Mouse (Mus musculus) thymus, adult 2 months (tissue): ENCODE measurements around the gene Napepld. TPM values are rescaled to one million over a fixed set of nuclear protein-coding genes. Genes with fewer than 3 reads are reported as not detected.

Experiments
- DNase-seq: peaks from one replicate; pipeline ENCODE4 v3.0.0; 2021
- H3K27ac ChIP-seq: fragments of 200-500 bp; 2 replicates; pipeline ENCODE4 v1.5.1; 2012; ENCODE audit warnings: low read length, control low read depth; ENCODE audit not compliant: control insufficient read depth, insufficient read depth
- H3K27me3 ChIP-seq: fragments of 200-500 bp; 2 replicates; pipeline ENCODE4 v1.6.1; 2012; ENCODE audit warnings: mild to moderate bottlenecking, low read length, moderate library complexity, mixed read lengths; ENCODE audit not compliant: control insufficient read depth, insufficient read depth
- H3K36me3 ChIP-seq: fragments of 200-500 bp; 2 replicates; pipeline ENCODE4 v1.6.1; 2012; ENCODE audit warnings: mild to moderate bottlenecking, low read length, moderate library complexity; ENCODE audit not compliant: control insufficient read depth, insufficient read depth
- H3K4me1 ChIP-seq: fragments of 200-500 bp; replicated peaks from 2 replicates; pipeline ENCODE4 v1.6.1; 2012; ENCODE audit warnings: low read length; ENCODE audit not compliant: control insufficient read depth, insufficient read depth
- H3K4me3 ChIP-seq: fragments of 200-500 bp; 2 replicates; pipeline ENCODE4 v1.5.1; 2012; ENCODE audit warnings: mild to moderate bottlenecking, low read length, control low read depth, moderate library complexity; ENCODE audit not compliant: control insufficient read depth, insufficient read depth
- CTCF ChIP-seq: fragments of 200-500 bp; IDR thresholded peaks from 2 replicates; pipeline ENCODE4 v1.5.1; 2012; ENCODE audit warnings: mild to moderate bottlenecking, control low read depth, low read length, moderate library complexity, borderline replicate concordance; ENCODE audit not compliant: control insufficient read depth, poor library complexity, insufficient read depth; ENCODE audit errors: extremely low read depth
- POLR2A ChIP-seq: fragments of 200-500 bp; IDR thresholded peaks from 2 replicates; pipeline ENCODE4 v1.6.1; 2012; ENCODE audit warnings: mild to moderate bottlenecking, low read length, control low read depth, moderate library complexity; ENCODE audit not compliant: control insufficient read depth, poor library complexity, insufficient read depth; ENCODE audit errors: extremely low read depth
- WGBS: fragments of 180-500 bp; shearing (Covaris S2); methylation state at CpG from one replicate; pipeline ENCODE4 v1.1.7; 2018; 5-methylcytosine and 5-hydroxymethylcytosine counted together
- polyA plus RNA-seq: library from polyadenylated mRNA; depleted of rRNA; stranded (reverse); fragments of >200 nt; gene quantifications from 2 replicates; pipeline ENCODE4 v1.2.3, GENCODE M21; 2012

Gene Napepld
- polyA plus RNA-seq, 1 experiment = 1.5 TPM

DNA sequence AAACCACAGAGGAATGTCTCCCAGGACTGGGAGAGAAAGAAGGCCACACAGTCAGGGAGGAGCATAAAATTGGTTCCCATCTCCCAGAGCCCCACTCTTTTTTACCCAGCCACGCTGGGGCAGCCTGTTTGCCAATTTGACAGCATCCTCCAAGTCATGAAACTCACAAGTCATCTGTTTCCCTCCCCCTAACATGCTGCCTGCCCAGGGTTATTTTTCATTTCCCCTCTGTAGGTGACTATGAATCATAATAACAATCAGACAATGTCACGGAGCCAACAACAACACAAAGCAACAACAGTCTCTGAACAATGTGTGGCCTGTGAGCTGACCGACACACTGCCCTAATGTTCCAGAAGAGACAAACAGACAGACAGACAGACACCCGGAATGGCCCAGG is 21.2 kb downstream of the Napepld start:
- Histone ChIP-seq H3K4me3 (no peak overlapping the region), H3K4me1 (no peaks in the 10 kb centered on the region), H3K36me3 (no peaks in the 10 kb centered on the region), H3K27ac (no peak overlapping the region), H3K27me3 (no peaks in the 10 kb centered on the region)
- WGBS = 84% methylated on average over 4 of the region's 4 CpGs
- no peak for TF ChIP-seq CTCF
- no peak for TF ChIP-seq POLR2A
- DNase-seq = no peak

DNA sequence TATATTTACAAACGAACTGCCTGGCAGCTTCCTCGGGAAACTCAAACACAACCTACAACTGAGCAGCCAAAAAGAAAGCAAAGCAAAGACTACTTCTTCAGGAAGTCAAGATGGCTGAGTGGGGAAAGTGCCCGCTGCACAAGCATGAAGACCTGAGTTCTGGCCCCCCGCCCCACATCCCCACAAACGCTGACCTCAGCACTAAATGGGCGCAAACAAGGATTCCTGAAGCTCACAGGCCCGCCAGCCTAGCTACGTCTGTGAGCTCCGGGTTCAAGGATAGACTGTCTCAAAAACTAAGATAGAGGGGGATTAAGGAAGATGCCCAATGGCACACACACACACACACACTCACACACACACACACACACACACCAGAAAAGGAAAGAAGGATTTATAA is 22.8 kb downstream of the Napepld start:
- Histone ChIP-seq H3K4me1 (peaks cover under 1% of the 10 kb centered on the region; the same call in 1 of the 2 replicates), H3K27ac (no peak overlapping the region), H3K36me3 (no peaks in the 10 kb centered on the region), H3K27me3 (no peaks in the 10 kb centered on the region), H3K4me3 (no peak overlapping the region)
- no peak for DNase-seq
- no peak for TF ChIP-seq CTCF
- TF ChIP-seq POLR2A = no peak
- 96% methylated on average over 9 of the region's 9 CpGs for WGBS

DNA sequence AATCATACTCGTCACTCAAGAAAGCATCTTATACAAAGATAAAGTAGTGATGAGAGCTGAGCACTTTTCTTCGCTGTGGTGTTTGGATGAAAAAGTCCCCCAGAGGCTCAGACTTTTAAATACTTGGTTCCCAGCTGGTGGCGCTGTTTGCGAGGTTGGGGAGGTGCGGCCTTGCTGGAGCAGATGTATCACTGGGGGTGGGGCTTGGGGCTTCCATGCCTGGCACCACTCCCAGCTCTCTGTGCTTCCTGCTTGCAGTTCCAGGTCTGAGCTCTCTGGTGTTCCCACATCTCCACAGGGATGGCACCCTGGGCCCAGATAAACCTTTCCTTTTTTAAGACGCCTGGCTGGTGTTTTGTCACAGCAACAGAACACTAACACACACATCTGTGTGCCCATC is 23.3 kb downstream of the Napepld start:
- TF ChIP-seq POLR2A (no peak), CTCF (no peak)
- no peak overlapping the region for H3K4me3 ChIP-seq
- peaks cover 2% of the 10 kb centered on the region; the same call in 1 of the 2 replicates for H3K4me1 ChIP-seq
- H3K27ac ChIP-seq = no peak overlapping the region
- DNase-seq = no peak
- 98% methylated on average over 6 of the region's 6 CpGs for WGBS
- no peaks in the 10 kb centered on the region for H3K36me3 ChIP-seq
- no peaks in the 10 kb centered on the region for H3K27me3 ChIP-seq

DNA sequence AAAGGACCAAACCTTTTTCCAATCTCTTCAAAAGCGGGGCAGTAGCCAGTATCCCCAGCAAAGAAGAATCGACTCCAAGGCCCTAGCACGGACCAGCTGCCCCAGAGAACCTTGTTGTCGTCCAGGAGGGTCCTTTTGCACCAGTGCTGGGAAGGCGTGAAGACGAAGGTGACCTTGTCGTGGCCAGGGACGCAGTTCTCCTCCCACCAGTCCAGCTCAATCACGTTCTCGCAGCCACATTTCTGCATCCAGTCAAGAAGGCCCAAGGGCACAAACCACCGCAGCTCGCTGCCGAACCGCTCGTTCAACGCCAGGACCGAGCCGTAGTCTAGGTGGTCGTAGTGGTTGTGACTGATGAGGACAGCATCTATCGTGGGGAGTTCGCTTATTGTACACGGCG is 25.7 kb downstream of the Napepld start:
- H3K27ac ChIP-seq = no peak overlapping the region
- no peaks in the 10 kb centered on the region for H3K27me3 ChIP-seq
- H3K4me3 ChIP-seq = no peak overlapping the region
- peaks cover 4% of the 10 kb centered on the region; the same call in 1 of the 2 replicates for H3K4me1 ChIP-seq
- TF ChIP-seq CTCF = no peak
- no peak for TF ChIP-seq POLR2A
- no peak for DNase-seq
- no peaks in the 10 kb centered on the region for H3K36me3 ChIP-seq
- WGBS = 97% methylated on average over 23 of the region's 23 CpGs

DNA sequence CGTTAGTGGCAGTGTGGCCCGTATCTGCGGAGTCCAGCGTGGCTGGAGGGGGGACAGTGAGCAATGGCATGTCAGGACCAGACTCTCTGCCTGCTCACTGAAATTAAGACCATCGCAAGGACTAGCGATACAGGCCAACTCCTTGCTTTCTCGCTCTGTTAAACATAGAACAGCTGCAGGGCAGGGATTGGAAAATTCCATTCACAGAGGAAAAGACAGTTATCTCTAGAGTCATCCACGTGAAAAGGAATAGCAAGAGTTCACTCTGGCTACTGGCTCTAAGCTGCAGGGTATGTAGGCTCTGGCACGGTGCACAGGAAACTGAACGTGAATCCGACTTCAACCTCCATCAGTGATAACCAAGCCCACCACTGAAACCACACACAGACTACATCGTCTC is 26.2 kb downstream of the Napepld start:
- 92% methylated on average over 12 of the region's 12 CpGs for WGBS
- H3K27ac ChIP-seq = no peak overlapping the region
- no peaks in the 10 kb centered on the region for H3K36me3 ChIP-seq
- no peaks in the 10 kb centered on the region for H3K27me3 ChIP-seq
- no peak for DNase-seq
- no peak overlapping the region for H3K4me3 ChIP-seq
- peaks cover 4% of the 10 kb centered on the region; the same call in 1 of the 2 replicates for H3K4me1 ChIP-seq
- TF ChIP-seq POLR2A (no peak), CTCF (no peak)

DNA sequence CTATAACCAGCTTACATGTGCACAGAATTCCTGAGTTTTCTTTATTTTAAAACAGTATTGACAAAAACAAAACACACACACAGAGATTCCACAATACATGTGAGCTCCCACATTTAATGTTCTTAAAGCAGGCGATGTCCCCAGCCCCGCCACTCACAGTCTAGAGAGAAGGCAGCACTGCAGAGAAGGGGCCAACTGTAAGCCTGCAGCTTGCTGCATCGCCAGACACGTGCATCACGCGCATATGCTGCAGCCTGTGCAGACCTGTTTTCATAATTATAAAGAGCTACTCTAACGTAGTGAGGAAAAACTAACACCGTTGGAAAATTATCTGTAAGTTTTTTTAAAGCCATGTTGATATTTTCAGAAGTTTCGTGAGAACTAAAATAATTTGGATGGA is 27.5 kb downstream of the Napepld start:
- no peak for DNase-seq
- H3K27me3 ChIP-seq = no peaks in the 10 kb centered on the region
- 93% methylated on average over 9 of the region's 9 CpGs for WGBS
- no peaks in the 10 kb centered on the region for H3K36me3 ChIP-seq
- no peak overlapping the region for H3K4me3 ChIP-seq
- peak overlapping the region; percentile 14; the same call in 1 of the 2 replicates for H3K27ac ChIP-seq
- TF ChIP-seq CTCF (no peak), POLR2A (no peak)
- peaks cover 4% of the 10 kb centered on the region; the same call in 1 of the 2 replicates for H3K4me1 ChIP-seq
